Mouse (Mus musculus) megakaryocyte, embryonic 14.5 days (primary cell): Measurements from ENCODE around the gene Mex3a.

Source experiments
- FLI1 ChIP-seq: IDR thresholded peaks from 2 replicates; pipeline ENCODE4 v1.6.1; 2012; ENCODE audit warnings: low read length, inconsistent platforms, mixed read lengths
- GATA1 ChIP-seq: IDR thresholded peaks from 3 replicates; pipeline ENCODE4 v1.6.1; 2012; ENCODE audit warnings: mixed read lengths, low read length, inconsistent platforms, borderline replicate concordance

DNA sequence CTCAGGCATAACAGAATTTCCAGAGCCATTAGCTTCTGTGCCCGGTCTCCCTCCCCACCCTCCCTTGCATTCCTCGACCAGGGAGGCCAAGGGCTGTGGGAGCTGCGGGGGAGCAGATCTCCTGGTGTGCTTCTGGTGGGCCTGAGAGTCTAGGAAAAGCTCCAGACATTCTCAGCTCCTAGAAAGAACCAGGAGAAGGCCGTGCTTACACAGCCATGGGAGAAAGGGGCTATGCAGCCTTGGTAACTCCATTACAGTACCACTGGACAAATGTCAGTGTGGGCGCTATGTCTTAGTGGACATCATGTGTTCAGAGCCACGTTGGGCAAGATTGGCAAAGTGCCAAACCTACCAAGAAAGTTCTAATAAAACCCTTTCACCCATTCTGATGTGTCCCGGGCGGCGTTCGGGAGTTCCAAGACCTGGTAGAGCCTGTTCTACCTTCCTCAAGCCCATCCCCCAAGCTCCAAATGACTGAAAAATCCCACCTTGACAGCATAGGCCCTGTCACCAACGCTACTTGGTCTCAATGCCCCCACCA lies 30.1 kb upstream of the Mex3a start:
- TF ChIP-seq GATA1 (no peak), FLI1 (no peak)
